In the genomic region with DNA sequence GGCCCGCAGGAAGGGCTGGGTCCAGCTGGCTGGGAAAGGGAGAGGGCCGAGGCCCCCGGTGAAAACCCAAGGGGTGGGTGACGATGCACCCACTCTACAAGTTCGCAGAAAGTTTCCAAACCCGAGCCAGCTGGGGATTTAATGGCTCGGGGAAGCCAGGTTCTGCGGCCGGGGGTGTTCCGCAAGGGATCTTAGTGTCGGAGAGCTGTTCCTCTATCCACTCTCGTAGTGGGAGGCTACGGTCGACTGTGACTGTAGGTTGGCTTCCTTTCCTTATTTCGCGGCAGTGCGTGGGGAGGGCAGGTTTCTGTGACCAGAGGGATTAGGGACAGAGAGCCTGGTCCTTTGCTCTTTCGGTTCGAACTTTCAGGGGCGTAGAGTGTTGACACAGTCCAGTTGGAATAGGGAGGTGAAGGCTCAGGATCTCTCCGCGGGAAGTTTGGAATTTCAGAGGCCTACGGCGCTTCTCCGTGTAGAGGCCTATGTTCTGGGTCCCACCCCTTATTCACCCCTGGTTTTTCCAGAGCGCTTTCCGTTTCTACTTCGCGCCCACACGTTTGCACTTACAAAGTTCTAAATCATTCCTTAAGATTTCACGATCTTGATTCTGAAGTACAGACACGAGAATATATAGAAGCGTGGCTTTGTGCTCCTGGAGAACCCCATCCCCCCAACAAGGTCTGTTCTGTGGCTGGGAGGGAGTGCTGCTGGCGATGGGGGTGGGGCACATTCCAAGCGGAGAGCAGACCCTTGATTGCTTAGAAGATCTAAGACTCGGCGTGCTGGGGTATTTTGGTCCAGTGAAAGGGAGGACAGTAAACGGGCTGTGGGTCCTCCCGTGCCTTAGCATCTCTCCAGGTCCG, we compare ENCODE assay signal across 8 mouse cellular contexts. TPM values are rescaled to one million over a fixed set of nuclear protein-coding genes. Genes with fewer than 3 reads are reported as not detected.
DNase-seq lines count a peak whose midpoint lies in the region; ATAC-seq and TF ChIP-seq lines count a peak whose summit lies in the region.

No protein-coding gene starts in this region.

- H3K9ac ChIP-seq in hindbrain, embryonic 16.5 days (ENCODE audit: low read depth, low read length): peak overlapping the region; percentile 67

- WGBS in embryonic facial prominence, embryonic 10.5 days: under 1% methylated on average over 40 of the region's 40 CpGs
- WGBS in hindbrain, embryonic 16.5 days: 3% methylated on average over 40 of the region's 40 CpGs

- H3K4me1 ChIP-seq in embryonic facial prominence, embryonic 10.5 days: peaks cover 62% of the 10 kb centered on the region
- H3K4me1 ChIP-seq in hindbrain, embryonic 16.5 days (ENCODE audit: control insufficient read depth, insufficient read depth, low read depth, low read length): peaks cover 16% of the 10 kb centered on the region

- peak overlapping the region; percentile 51; the same call in 1 of the 2 replicates for H3K27ac ChIP-seq in layer of hippocampus, adult 2 months
- peak overlapping the region; percentile 94 for H3K27ac ChIP-seq in embryonic facial prominence, embryonic 10.5 days (replicated peaks)
- peak overlapping the region; percentile 9; the same call in 1 of the 2 replicates for H3K27ac ChIP-seq in hindbrain, embryonic 16.5 days (ENCODE audit: low read depth, low read length)

- H3K36me3 ChIP-seq in embryonic facial prominence, embryonic 10.5 days (replicated peaks): peaks cover 22% of the 10 kb centered on the region
- no peaks in the 10 kb centered on the region for H3K36me3 ChIP-seq in hindbrain, embryonic 16.5 days (ENCODE audit: control insufficient read depth, insufficient read depth, low read length)

- no peaks in the 10 kb centered on the region for H3K9me3 ChIP-seq in embryonic facial prominence, embryonic 10.5 days
- H3K9me3 ChIP-seq in hindbrain, embryonic 16.5 days (ENCODE audit: control insufficient read depth, low read length): no peaks in the 10 kb centered on the region

- TF ChIP-seq CTCF in layer of hippocampus, adult 2 months (conservative IDR thresholded peaks at IDR 0.05): no peak

- ATAC-seq in hindbrain, embryonic 16.5 days: no peak
- ATAC-seq in CD4-positive, CD25-positive, alpha-beta regulatory T cell, adult 4 months: no peak

- H3K27me3 ChIP-seq in embryonic facial prominence, embryonic 10.5 days (replicated peaks; ENCODE audit: low read depth, poor library complexity, severe bottlenecking): peaks cover 56% of the 10 kb centered on the region
- peaks cover 32% of the 10 kb centered on the region for H3K27me3 ChIP-seq in hindbrain, embryonic 16.5 days (replicated peaks; ENCODE audit: control insufficient read depth, insufficient read depth, low read length)

- no peak for DNase-seq in layer of hippocampus, adult 2 months (ENCODE audit: low spot score in 2 of 2)
- no peak for DNase-seq in layer of hippocampus, adult 8-10 months (ENCODE audit: low spot score in 2 of 2)
- peak; percentile 84 for DNase-seq in embryonic facial prominence, embryonic 10.5 days (ENCODE audit: low spot score)
- peak; percentile 30 for DNase-seq in lung, postnatal 36 days
- peak; percentile 80 for DNase-seq in yolk sac, embryonic 10.5 days (ENCODE audit: low spot score)
- no peak for DNase-seq in adipocyte (ENCODE audit: low spot score)

- peak overlapping the region; percentile 71 for H3K4me3 ChIP-seq in layer of hippocampus, adult 2 months
- H3K4me3 ChIP-seq in embryonic facial prominence, embryonic 10.5 days: peak overlapping the region; percentile 88
- peak overlapping the region; percentile 65 for H3K4me3 ChIP-seq in hindbrain, embryonic 16.5 days (ENCODE audit: low read length)

- H3K4me2 ChIP-seq in hindbrain, embryonic 16.5 days (ENCODE audit: low read length): peak overlapping the region; percentile 99

RNA-seq across cellular contexts. Expression of gene Gprc5c, which starts 1.6 kb away (rescaled TPM):
- 1 to 10 TPM; 4.7 to 5.4 TPM for total RNA-seq in layer of hippocampus, adult 2 months (2021)
- total RNA-seq in layer of hippocampus, adult 8-10 months (2022): 1 to 10 TPM; 4.3 to 7.2 (median 4.8) TPM
- polyA plus RNA-seq in embryonic facial prominence, embryonic 10.5 days (2016; fragmentation: Nextera tagmentation; extraction: Ambion mirVana): 62.2 and 62.5 TPM in 2 replicates
- 9.7 and 12.9 TPM in 2 replicates for polyA plus RNA-seq in hindbrain, embryonic 16.5 days (2015; fragmentation: Nextera tagmentation; extraction: Ambion mirVana)
- polyA plus RNA-seq in CD4-positive, CD25-positive, alpha-beta regulatory T cell, adult 4 months (2017; shearing (Covaris generic)): not detected

RNA-seq across cellular contexts. Expression of gene Cd300a, which starts 37.3 kb away (rescaled TPM):
- under 1 TPM; 0.36 to 0.42 TPM for total RNA-seq in layer of hippocampus, adult 2 months (2021)
- 1 to 10 TPM in 2 of 4 experiments, under 1 TPM in 2; 0.39 to 1.3 (median 0.80) TPM for total RNA-seq in layer of hippocampus, adult 8-10 months (2022)
- polyA plus RNA-seq in embryonic facial prominence, embryonic 10.5 days (2016; fragmentation: Nextera tagmentation; extraction: Ambion mirVana): 1.1 and 1.8 TPM in 2 replicates
- polyA plus RNA-seq in hindbrain, embryonic 16.5 days (2015; fragmentation: Nextera tagmentation; extraction: Ambion mirVana): 0.97 and 1.6 TPM in 2 replicates
- under 1 TPM; 0.11 to 0.37 TPM for polyA plus RNA-seq in CD4-positive, CD25-positive, alpha-beta regulatory T cell, adult 4 months (2017; shearing (Covaris generic))

RNA-seq across cellular contexts. Expression of gene Gpr142, which starts 53.8 kb away (rescaled TPM):
- not detected for total RNA-seq in layer of hippocampus, adult 2 months (2021)
- not detected for total RNA-seq in layer of hippocampus, adult 8-10 months (2022)
- 0.18 TPM in 1 of 2 replicates, not detected in the other for polyA plus RNA-seq in embryonic facial prominence, embryonic 10.5 days (2016; fragmentation: Nextera tagmentation; extraction: Ambion mirVana)
- polyA plus RNA-seq in hindbrain, embryonic 16.5 days (2015; fragmentation: Nextera tagmentation; extraction: Ambion mirVana): not detected in 2 replicates
- polyA plus RNA-seq in CD4-positive, CD25-positive, alpha-beta regulatory T cell, adult 4 months (2017; shearing (Covaris generic)): not detected

RNA-seq across cellular contexts. Expression of gene Btbd17, which starts 56.8 kb away (rescaled TPM):
- total RNA-seq in layer of hippocampus, adult 2 months (2021): 10 to 100 TPM; 21.7 to 22.9 TPM
- total RNA-seq in layer of hippocampus, adult 8-10 months (2022): 10 to 100 TPM; 15.3 to 19.6 (median 17.4) TPM
- polyA plus RNA-seq in embryonic facial prominence, embryonic 10.5 days (2016; fragmentation: Nextera tagmentation; extraction: Ambion mirVana): 10.0 and 17.0 TPM in 2 replicates
- polyA plus RNA-seq in hindbrain, embryonic 16.5 days (2015; fragmentation: Nextera tagmentation; extraction: Ambion mirVana): 22.4 and 24.2 TPM in 2 replicates
- polyA plus RNA-seq in CD4-positive, CD25-positive, alpha-beta regulatory T cell, adult 4 months (2017; shearing (Covaris generic)): not detected

Comparison
In these comparisons a context has a peak if more than half of its experiments do, and no peak if none do; other contexts are left out.
1. DNase-seq: peak in embryonic facial prominence, embryonic 10.5 days (single experiment), lung, postnatal 36 days (single experiment) and yolk sac, embryonic 10.5 days (single experiment); none in layer of hippocampus, adult 2 months (0 of 2), layer of hippocampus, adult 8-10 months (0 of 2) and adipocyte (single experiment).
2. H3K27ac ChIP-seq: peak in every context shown above with its lines; median percentile 94 in embryonic facial prominence, embryonic 10.5 days; 51 in layer of hippocampus, adult 2 months; 9 in hindbrain, embryonic 16.5 days.
3. RNA of gene Gprc5c, which starts 1.6 kb away (polyA plus RNA-seq): 62.2 to 62.5 TPM in embryonic facial prominence, embryonic 10.5 days and 9.7 to 12.9 TPM in hindbrain, embryonic 16.5 days; not detected in CD4-positive, CD25-positive, alpha-beta regulatory T cell, adult 4 months; every median in the first group is over 10 times any median in the second.
4. Peak in every context shown above with its lines, with median percentiles within 50 percentile points of each other: H3K4me3 ChIP-seq.